Mouse (Mus musculus) brown adipose tissue, adult 24 weeks (tissue): Measurements from ENCODE around the gene Eif4a1. TPM values are rescaled to one million over a fixed set of nuclear protein-coding genes. Genes with fewer than 3 reads are reported as not detected.
A peak's percentile ranks its signal among the peaks of the same experiment; 100 is the strongest.
"Not testable (repeated sequence)": the region's sequence is repeated elsewhere in the genome, so short reads cannot be mapped to it uniquely, and the experiment has no call there.

Source experiments
- H3K27ac ChIP-seq: fragments of 200-500 bp; replicated peaks from 2 replicates; pipeline ENCODE4 v1.5.1; 2012; ENCODE audit warnings: low read depth, mild to moderate bottlenecking, low read length
- H3K4me1 ChIP-seq: fragments of 200-500 bp; 2 replicates; pipeline ENCODE4 v1.6.1; 2012; ENCODE audit warnings: low read length, mixed read lengths; ENCODE audit not compliant: control insufficient read depth, insufficient read depth, insufficient read length
- H3K4me3 ChIP-seq: fragments of 200-500 bp; 2 replicates; pipeline ENCODE4 v1.5.1; 2012; ENCODE audit warnings: low read depth, mild to moderate bottlenecking, low read length, moderate library complexity; ENCODE audit not compliant: insufficient read depth
- polyA plus RNA-seq: library from polyadenylated mRNA; stranded (reverse); fragments of >200 nt; gene quantifications from 2 replicates; pipeline ENCODE4 v1.2.4, GENCODE M21; 2012; ENCODE audit not compliant: missing spikeins, insufficient read depth, insufficient read length

Eif4a1 gene
- polyA plus RNA-seq, 1 experiment: 268 TPM

DNA sequence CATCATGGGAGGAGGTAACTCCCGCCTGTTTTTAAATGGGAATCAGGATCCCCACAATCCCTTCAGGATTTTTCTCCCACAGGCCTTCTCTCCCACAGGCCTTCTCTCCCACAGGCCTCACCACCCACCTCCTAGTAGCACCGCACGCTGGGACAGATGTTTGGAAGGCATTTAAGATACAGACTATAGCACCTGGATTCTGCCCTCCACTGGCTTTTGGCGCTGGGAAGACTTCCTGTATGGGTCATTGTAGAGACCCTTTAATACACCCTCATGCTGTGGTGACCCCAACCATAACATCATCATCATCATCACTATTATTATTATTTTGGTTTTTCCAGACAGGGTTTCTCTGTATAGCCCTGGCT lies 35.2 kb upstream of the Eif4a1 start:
- Histone ChIP-seq H3K27ac (no peak overlapping the region), H3K4me1 (no peaks in the 10 kb centered on the region), H3K4me3 (no peak overlapping the region)

DNA sequence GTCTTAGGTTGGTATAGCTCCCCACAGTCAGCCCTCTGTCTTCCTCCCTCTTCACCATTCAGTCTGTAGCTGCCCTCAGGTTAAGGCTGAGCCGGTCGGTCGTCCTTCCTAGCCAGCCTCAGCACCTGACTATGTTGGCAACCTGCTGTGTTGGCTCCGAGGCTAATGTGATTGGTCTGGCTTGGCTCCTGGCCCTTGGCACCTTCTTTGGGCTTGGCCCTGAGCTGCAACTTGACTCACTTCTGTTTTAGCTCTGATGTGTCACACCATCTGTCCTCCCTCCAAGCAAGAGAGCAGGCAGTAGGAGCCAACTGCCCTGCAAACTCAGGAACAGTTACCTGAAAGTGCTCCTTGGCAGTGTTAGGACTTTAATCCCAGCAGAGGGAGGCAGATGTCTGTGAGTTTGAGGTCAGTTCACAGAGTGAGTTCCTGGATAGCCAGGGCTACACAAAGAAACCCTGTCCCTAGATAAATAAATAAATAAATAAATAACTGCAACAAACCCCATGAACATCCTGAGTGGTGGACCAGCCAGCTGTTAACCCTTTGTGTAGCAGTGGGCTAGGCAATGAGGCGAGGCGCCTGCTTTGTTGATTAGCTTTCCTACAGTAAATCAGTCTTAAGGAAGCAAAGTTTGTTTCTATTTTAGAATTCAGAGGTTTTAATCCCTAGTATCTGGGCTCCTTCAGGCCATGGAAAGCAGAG lies 34.7 kb upstream of the Eif4a1 start:
- no peak overlapping the region for H3K4me3 ChIP-seq
- H3K27ac ChIP-seq: no peak overlapping the region
- no peaks in the 10 kb centered on the region for H3K4me1 ChIP-seq

DNA sequence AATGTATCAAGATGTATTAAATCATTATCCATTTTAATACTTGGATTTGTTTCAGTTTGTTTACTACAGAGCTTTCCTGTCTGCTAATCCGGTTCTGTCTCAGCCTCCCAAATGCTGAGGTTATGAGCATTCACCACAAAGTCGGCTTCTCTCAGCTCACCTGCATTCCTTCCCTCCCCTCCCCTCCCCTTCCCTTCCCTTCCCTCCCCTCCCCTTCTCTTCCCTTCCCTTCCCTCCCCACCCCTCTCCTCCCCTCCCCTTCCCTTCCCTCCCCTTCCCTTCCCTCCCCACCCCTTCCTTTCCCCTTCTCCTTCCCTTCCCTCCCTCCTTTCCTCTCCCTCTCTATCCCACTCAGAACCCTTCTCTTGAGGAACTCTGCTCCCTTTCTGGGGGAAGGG lies 32.4 kb upstream of the Eif4a1 start:
- Histone ChIP-seq H3K27ac (no peak overlapping the region), H3K4me3 (no peak overlapping the region), H3K4me1 (no peaks in the 10 kb centered on the region)

DNA sequence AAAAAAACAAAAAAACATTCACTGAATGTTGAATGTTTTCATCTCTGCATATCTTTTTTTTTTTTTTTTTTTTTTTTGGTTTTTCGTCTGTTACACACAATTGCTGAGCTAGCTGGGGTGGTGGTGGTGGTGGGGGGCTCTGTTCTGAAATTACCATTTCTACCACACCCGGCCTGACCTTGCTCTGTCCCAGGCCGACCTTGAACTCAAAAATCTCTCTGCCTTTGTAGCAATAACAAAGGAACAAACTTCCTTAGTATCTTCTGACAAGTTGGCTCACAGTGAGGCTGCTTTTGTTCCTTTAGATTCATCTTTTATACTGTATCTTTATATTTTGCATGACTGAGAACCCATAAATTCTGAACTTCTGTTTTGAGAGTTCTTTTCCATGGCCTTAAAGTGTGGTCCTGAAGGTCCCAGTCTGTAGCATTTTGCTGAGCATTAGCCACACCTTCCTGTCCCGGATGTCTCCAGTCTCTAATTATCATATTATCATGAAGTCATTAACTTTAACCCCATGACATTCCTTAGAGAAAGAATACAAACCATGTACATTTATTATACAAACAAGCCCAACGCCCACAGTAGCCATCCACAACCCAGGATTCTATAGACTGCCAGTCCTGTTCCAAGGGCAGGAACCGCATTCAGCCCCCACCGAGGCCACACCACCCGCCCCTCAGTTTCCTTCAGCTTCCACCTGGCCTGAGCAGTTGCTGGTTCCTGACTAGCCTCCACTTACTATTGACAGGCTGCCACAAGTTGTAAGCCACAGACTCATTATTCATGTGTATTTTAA lies 31.8 kb upstream of the Eif4a1 start:
- Histone ChIP-seq H3K4me3 (no peak overlapping the region), H3K27ac (no peak overlapping the region), H3K4me1 (no peaks in the 10 kb centered on the region)

DNA sequence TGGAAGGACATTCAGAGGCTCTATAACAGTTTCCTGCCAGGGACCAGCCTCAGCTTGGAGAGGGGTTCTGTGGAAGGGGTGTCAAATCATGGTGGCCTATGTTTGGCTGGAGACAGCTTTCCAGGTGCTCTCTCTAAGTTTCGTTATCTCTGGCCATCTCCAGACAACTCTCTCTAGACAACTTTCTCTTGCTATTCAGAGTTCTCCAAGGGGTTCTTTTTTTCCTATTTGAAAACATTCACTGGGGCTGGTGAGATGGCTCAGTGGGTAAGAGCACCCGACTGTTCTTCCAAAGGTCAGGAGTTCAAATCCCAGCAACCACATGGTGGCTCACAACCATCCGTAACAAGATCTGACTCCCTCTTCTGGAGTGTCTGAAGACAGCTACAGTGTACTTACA lies 31.2 kb upstream of the Eif4a1 start:
- not testable (repeated sequence) for H3K4me3 ChIP-seq, H3K27ac ChIP-seq, H3K4me1 ChIP-seq

DNA sequence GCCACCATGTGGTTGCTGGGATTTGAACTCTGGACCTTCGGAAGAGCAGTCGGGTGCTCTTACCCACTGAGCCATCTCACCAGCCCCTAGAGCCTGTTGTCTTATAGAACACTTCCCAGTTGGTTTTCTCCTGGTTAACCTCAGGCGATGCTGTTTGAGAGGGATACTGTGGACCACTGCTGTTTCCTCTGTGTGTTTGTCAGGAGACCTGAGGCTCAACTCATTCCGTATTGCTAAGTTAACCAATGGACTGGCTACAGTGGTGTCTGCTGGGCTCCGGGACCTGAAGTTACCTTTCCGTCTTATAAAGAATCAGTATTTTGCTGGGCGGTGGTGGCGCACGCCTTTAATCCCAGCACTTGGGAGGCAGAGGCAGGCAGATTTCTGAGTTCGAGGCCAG lies 30.7 kb upstream of the Eif4a1 start:
- H3K4me1 ChIP-seq, H3K27ac ChIP-seq: not testable (repeated sequence)

DNA sequence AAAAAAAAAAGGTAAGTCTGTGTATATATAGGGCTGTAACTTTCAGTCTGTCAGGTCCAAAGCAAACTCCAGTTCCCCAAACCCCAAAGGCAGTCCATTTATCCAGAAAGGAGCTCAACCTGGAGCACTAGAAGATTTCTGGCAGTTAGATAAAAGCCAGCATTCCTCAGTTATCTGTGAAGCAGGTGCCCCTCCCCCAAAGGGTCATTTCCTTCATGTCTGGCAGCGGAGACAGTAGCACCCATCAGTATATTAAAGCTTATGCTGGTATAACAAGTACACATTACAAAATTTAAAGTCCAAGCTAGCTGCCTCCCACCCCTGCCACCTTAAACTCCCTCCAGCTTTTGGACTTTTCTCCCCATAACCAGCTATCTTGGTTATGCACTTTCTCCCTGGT lies 27.4 kb upstream of the Eif4a1 start:
- H3K27ac ChIP-seq: no peak overlapping the region
- H3K4me1 ChIP-seq: no peaks in the 10 kb centered on the region
- H3K4me3 ChIP-seq: no peak overlapping the region

More for the DNA sequence above, 30.7 kb upstream of the Eif4a1 start:
- not testable (repeated sequence) for H3K4me3 ChIP-seq

DNA sequence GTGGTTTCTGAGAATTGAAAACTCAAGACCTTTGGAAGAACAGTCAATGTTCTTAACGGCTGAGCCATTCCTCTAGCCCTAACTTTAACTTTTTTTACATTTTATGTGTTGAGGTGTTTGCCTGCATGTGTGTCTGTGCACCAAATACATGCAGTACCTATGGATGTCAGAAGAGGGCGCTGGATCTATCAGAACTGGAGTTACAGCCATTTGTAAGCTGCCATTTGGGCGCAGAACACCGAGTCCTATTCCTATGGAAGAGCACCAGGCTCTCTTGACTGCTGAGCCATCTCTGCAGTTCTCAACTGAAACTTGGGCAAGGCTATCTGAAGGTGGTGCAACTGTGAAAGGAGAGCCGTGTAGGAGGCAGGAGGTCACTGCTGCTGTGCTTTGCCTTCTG lies 26.4 kb upstream of the Eif4a1 start:
- no peak overlapping the region for H3K4me3 ChIP-seq
- H3K4me1 ChIP-seq: no peaks in the 10 kb centered on the region

DNA sequence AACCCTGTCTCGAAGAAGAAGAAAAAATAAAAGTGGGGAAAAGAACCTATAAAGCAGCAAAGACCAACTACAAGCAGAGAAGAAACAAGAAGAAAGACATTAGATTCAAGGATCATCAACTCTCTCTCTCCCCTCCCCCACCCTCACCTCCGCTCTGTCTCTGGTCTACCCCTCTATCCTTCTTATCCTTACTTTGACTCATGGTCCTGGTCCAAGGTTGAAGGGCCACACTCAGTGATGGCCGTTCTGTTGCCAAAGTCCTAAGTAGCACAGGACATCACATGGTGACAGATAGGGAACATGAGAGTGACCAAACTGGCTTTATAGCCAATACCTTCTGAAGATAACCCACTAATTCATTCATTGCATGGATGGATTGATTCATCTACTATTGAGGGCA lies 25.2 kb upstream of the Eif4a1 start:
- Histone ChIP-seq H3K4me1 (0 out of 2 replicates have a peak, but pooled peaks cover 3% of the 10 kb centered on the region), H3K27ac (no peak overlapping the region), H3K4me3 (no peak overlapping the region)

More for the DNA sequence above, 26.4 kb upstream of the Eif4a1 start:
- H3K27ac ChIP-seq: no peak overlapping the region

DNA sequence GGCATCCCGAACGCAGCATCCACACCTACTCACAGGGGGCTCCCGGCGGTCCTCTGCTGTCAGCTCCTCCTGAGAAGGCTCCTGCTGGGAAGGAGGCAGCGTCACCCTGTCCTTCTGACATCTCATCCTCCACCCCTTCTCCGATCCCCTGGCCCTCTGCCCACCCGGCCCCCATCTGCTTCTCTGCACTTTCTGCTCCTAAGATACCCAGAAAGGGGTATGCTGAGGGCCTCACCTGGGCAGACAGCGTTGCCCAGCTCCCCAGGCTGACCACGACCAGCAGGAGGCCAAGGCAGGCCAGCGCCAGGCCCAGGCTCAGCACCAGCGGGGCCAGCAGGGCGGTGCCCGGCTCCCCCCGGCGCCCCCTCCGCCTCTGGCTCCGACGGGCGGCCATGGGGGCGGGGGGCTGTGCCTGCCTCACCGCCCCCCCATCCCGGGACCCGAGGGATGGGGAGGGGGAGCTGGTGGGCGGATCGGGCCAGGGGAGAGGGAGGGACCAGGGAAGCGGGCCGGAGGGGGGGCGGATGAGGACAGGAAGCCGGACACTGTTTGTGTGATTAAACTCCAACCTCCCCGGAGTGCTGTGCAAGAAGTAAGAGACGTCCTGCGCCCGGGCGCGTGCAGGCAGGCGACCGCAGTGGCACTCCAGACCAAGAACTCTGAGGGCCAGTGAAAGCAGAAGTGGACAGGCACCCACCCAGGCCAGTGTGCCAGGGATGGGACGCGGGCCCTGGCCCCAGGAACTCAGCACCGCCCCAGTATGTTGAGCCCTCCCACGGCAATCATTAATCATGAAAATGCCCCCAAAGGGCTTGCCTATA lies 23.3 kb upstream of the Eif4a1 start, which contains the start of the genes Tnfsf12 and Tnfsfm13:
Gene Tnfsf12, minus strand, starts transcription at position 489 of the 821 bp plus-strand sequence.
Gene Tnfsfm13, minus strand, starts transcription at position 738 of the 821 bp plus-strand sequence.
- 0 out of 2 replicates have a peak, but pooled peaks cover 3% of the 10 kb centered on the region for H3K4me1 ChIP-seq

DNA sequence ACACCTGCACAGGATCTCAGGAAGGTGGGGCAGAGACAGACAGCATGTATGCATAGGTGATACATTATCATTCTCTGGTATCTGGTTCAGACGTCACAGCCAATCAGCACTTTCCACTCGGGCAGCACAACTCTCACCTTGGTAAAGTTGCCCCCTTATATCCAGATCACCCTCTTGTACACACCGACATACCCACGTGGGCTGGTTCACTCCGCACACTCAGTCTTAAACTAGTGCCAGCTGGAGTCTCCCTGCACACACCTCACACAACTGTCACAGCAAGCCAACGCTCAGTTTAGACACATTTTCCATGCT lies 22.8 kb upstream of the Eif4a1 start:
- peak overlapping the region; percentile 78 for H3K4me3 ChIP-seq
- H3K4me1 ChIP-seq: 0 out of 2 replicates have a peak, but pooled peaks cover 3% of the 10 kb centered on the region
- peak overlapping the region; percentile 81 for H3K27ac ChIP-seq

More for the DNA sequence above, 23.3 kb upstream of the Eif4a1 start, which contains the start of the genes Tnfsf12 and Tnfsfm13:
- Histone ChIP-seq H3K4me3 (peak within 1 kb of the TSS; percentile 78), H3K27ac (peak within 1 kb of the TSS; percentile 81)

DNA sequence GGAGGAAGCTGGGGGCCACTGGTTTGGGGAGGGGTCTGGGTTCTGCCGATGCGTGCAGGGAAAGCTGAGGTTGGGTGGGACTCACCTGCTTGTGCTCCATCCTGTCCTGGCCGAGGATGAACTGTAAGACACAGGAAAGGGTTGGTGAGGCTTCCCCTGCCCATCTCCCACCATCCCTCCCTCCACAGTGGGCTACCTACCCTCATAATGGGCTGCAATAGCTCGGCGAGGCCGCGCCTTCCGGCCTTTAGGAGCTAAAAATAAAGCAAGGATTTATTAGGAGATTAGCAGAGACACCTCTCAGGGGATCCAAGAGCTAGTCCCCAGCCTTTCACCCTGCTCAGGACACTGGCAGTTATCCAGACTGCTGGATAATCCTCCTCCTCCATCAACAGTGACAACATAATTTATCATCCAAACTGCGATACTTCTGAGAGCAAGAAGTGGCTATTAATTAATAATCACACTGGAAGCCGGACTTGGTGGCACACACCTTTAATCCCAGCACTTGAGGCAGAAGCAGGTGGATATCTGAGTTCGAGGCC lies 21.3 kb upstream of the Eif4a1 start:
- H3K27ac ChIP-seq: peak overlapping the region; percentile 13
- H3K4me3 ChIP-seq: no peak overlapping the region
- H3K4me1 ChIP-seq: 0 out of 2 replicates have a peak, but pooled peaks cover 3% of the 10 kb centered on the region

DNA sequence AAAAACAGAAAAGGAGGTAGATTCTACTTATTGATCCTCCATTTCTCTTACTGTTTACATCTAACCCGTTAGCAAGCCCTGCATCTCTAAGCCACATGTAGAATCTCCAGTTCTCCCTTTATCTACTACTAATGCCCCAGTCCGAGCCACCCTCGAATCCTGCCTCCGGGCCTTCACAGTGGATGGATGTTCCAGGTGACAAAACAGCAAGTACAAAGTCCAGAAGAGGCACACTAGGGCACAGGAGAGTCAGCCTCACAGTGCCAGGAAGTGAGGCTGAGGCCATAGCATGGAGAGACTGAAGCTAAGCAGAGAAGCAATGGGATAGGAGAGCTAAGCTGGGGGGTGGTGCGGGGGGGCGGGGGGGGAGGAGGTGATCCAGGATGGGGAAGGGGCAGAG lies 20.6 kb upstream of the Eif4a1 start:
- Histone ChIP-seq H3K4me1 (0 out of 2 replicates have a peak, but pooled peaks cover 3% of the 10 kb centered on the region), H3K4me3 (no peak overlapping the region), H3K27ac (peak overlapping the region; percentile 41; the same call in 1 of the 2 replicates)

DNA sequence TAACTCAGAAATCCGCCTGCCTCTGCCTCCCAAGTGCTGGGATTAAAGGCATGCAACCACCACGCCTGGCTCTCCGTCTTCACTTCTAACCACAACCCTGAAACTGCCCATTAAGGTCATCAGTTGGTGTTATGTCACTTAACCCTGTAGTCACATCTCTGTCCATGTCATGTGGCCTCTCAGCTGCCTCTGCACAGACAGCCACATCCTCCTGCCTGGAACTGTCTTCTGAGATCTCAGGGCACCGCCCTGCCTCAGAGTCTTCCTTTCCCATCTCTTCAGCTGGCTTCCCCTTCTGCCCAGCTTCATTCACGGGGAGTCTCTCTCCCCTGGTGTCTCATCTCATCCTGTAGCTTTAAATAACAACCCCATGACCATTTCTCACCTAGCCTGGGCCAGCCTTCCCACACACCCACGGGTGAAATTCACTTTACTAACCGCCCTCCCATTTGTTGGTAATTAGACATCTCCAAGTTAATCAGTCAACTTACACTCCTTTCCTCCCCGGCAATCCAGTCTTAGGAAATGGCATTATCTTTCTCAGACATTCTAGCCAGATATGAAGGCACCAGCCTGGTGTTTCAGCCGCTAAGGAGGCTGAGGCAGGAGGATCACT lies 20.1 kb upstream of the Eif4a1 start:
- Histone ChIP-seq H3K4me1 (0 out of 2 replicates have a peak, but pooled peaks cover 3% of the 10 kb centered on the region), H3K4me3 (no peak overlapping the region), H3K27ac (peak overlapping the region; percentile 41)
